Mouse (Mus musculus): ENCODE results near the gene Cyp2d22. TPM values are rescaled to one million over a fixed set of nuclear protein-coding genes. Genes with fewer than 3 reads are reported as not detected.

Gene Cyp2d22
- polyA plus RNA-seq, 1 experiment from 2014 or later = 1.5 TPM

- under 1% methylated on average over 51 of the region's 51 CpGs for WGBS
- Histone ChIP-seq H3K36me3 (ENCODE audit: control insufficient read depth, insufficient read depth, low read length) (peaks cover 10% of the 10 kb centered on the region), H3K4me3 (ENCODE audit: low read depth, low read length) (peak overlapping the region; percentile 53), H3K27me3 (ENCODE audit: control insufficient read depth, insufficient read depth, low read depth, low read length) (no peaks in the 10 kb centered on the region; the same call in 1 of the 2 replicates), H3K27ac (ENCODE audit: low read length) (peak overlapping the region; percentile 87), H3K4me1 (ENCODE audit: control insufficient read depth, insufficient read depth, low read length) (peaks cover 12% of the 10 kb centered on the region), H3K9ac (ENCODE audit: low read depth, low read length) (peak overlapping the region; percentile 72), H3K9me3 (replicated peaks; ENCODE audit: control insufficient read depth, low read length, poor library complexity, severe bottlenecking) (no peaks in the 10 kb centered on the region), H3K4me2 (ENCODE audit: low read length) (peak overlapping the region; percentile 75)
- ATAC-seq = peak; percentile 99
Measured at GRCm38 (mm10) chr15:82345820-82346470, 34.1 kb downstream of the Cyp2d22 start.

DNA sequence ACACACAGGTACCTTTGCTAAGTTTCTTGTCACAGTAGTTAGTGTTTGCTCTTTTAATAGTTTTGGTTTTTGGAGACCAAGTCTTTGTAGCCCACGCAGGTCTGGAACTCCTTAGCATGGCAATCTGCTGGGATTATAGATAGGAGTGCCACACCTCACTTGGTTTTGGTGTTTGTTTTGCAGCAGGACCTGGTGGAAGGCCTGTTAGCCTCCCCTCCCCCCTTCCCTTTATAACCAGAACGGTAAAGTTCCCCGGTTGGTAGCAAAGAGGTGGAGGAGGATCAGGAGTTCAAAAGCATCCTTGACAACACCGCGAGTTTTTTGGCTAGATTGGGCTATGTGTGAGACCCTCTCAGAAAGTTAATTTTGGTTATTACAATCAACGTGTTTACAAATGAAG, 35.1 kb downstream of the Cyp2d22 start:
- H3K27ac ChIP-seq (ENCODE audit: low read length) = no peak overlapping the region
- H3K4me1 ChIP-seq (ENCODE audit: control insufficient read depth, insufficient read depth, low read length) = peaks cover 12% of the 10 kb centered on the region
- H3K36me3 ChIP-seq (ENCODE audit: control insufficient read depth, insufficient read depth, low read length) = peaks cover 10% of the 10 kb centered on the region
- H3K4me2 ChIP-seq (ENCODE audit: low read length) = no peak overlapping the region
- WGBS = 90% methylated on average over 6 of the region's 6 CpGs
- H3K27me3 ChIP-seq (ENCODE audit: control insufficient read depth, insufficient read depth, low read depth, low read length) = peaks cover 7% of the 10 kb centered on the region
- no peak for ATAC-seq
- no peaks in the 10 kb centered on the region for H3K9me3 ChIP-seq (replicated peaks; ENCODE audit: control insufficient read depth, low read length, poor library complexity, severe bottlenecking)
- H3K4me3 ChIP-seq (ENCODE audit: low read depth, low read length) = no peak overlapping the region
- H3K9ac ChIP-seq (ENCODE audit: low read depth, low read length) = no peak overlapping the region

DNA sequence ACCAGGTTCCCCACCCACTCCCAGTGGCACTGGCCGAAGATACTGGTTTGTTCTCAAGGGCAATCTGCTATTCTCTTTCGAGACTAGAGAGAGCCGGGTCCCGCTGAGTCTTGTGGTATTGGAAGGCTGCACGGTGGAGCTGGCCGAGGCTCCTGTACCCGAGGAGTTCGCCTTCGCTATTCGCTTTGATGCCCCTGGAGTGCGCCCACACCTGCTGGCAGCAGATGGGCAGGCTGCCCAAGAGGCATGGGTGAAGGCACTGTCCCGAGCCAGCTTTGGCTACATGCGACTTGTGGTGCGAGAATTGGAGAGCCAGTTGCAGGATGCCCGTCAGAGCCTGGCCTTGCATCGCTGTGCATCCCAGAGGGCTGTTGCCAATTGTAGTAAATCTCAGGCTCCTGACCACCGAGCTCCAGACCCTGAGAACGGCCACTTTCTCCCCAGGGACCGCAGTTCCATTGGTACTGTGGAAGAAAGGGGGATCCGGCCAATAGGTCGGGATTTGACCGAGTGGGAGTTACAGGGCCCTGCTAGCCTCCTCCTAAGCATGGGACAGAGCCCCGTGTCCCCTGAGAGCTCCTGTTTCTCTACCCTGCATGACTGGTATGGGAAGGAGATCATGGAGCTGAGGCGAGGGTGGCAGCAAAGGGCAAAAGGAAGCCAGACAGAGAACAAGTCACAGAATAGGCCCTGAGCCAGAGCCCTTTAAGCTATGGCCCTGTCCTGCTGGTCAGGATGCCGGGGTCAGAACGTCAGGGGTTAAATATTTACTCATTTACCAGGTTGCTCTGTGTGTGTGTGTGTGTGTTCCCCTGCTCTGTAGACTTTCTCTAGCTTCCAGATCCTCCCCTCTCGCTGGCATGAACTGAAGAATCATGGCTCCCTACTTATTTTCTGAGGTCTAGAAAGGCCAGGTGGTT, 36.4 kb downstream of the Cyp2d22 start:
- no peak overlapping the region for H3K27ac ChIP-seq (ENCODE audit: low read length)

DNA sequence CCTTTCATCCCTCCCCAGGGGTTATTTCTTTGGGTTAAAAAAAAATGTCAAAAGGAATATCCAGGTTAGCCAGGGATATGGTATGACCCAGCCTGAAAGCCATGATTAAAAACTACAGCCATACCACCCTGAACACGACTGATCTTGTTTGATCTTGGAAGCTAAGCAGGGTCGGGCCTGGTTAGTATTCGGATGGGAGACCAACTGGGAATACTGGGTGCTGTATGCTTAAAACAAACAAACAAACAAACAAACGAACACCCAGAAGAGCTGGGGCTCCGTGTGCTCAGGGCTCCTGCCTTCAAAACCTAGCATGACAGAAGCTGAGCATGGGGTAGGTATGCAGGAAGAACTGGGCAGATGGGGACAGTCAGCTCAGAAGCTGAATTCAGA, 37.5 kb downstream of the Cyp2d22 start:
- H3K36me3 ChIP-seq (ENCODE audit: control insufficient read depth, insufficient read depth, low read length) = no peaks in the 10 kb centered on the region
- no peak for ATAC-seq
- no peak overlapping the region for H3K4me3 ChIP-seq (ENCODE audit: low read depth, low read length)
- H3K9me3 ChIP-seq (replicated peaks; ENCODE audit: control insufficient read depth, low read length, poor library complexity, severe bottlenecking) = no peaks in the 10 kb centered on the region
- H3K27ac ChIP-seq (ENCODE audit: low read length) = no peak overlapping the region
- peaks cover 20% of the 10 kb centered on the region for H3K4me1 ChIP-seq (ENCODE audit: control insufficient read depth, insufficient read depth, low read length)
- H3K4me2 ChIP-seq (ENCODE audit: low read length) = no peak overlapping the region
- H3K27me3 ChIP-seq (ENCODE audit: control insufficient read depth, insufficient read depth, low read depth, low read length) = peaks cover 7% of the 10 kb centered on the region
- no peak overlapping the region for H3K9ac ChIP-seq (ENCODE audit: low read depth, low read length)
- WGBS = 76% methylated on average over 5 of the region's 5 CpGs

More for the DNA sequence above, 36.4 kb downstream of the Cyp2d22 start:
- 92% methylated on average over 27 of the region's 27 CpGs for WGBS
- Histone ChIP-seq H3K9ac (ENCODE audit: low read depth, low read length) (no peak overlapping the region), H3K36me3 (ENCODE audit: control insufficient read depth, insufficient read depth, low read length) (peaks cover 7% of the 10 kb centered on the region), H3K4me1 (ENCODE audit: control insufficient read depth, insufficient read depth, low read length) (peaks cover 12% of the 10 kb centered on the region), H3K9me3 (replicated peaks; ENCODE audit: control insufficient read depth, low read length, poor library complexity, severe bottlenecking) (no peaks in the 10 kb centered on the region), H3K27me3 (ENCODE audit: control insufficient read depth, insufficient read depth, low read depth, low read length) (peaks cover 7% of the 10 kb centered on the region), H3K4me2 (ENCODE audit: low read length) (no peak overlapping the region), H3K4me3 (ENCODE audit: low read depth, low read length) (no peak overlapping the region)
- ATAC-seq = no peak

GRCm38 (mm10) chr15:82341675-82342542, 38.2 kb downstream of the Cyp2d22 start:
- ATAC-seq = no peak
- Histone ChIP-seq H3K4me2 (ENCODE audit: low read length) (no peak overlapping the region), H3K4me3 (ENCODE audit: low read depth, low read length) (no peak overlapping the region), H3K9ac (ENCODE audit: low read depth, low read length) (no peak overlapping the region), H3K4me1 (ENCODE audit: control insufficient read depth, insufficient read depth, low read length) (peaks cover 16% of the 10 kb centered on the region), H3K36me3 (ENCODE audit: control insufficient read depth, insufficient read depth, low read length) (no peaks in the 10 kb centered on the region), H3K27me3 (ENCODE audit: control insufficient read depth, insufficient read depth, low read depth, low read length) (peaks cover 7% of the 10 kb centered on the region), H3K9me3 (replicated peaks; ENCODE audit: control insufficient read depth, low read length, poor library complexity, severe bottlenecking) (no peaks in the 10 kb centered on the region), H3K27ac (ENCODE audit: low read length) (no peak overlapping the region)
- 72% methylated on average over 15 of the region's 15 CpGs for WGBS

- Histone ChIP-seq H3K4me3 (ENCODE audit: low read depth, low read length) (peak overlapping the region; percentile 29), H3K27me3 (ENCODE audit: control insufficient read depth, insufficient read depth, low read depth, low read length) (peaks cover 7% of the 10 kb centered on the region), H3K27ac (ENCODE audit: low read length) (no peak overlapping the region), H3K4me2 (ENCODE audit: low read length) (peak overlapping the region; percentile 50), H3K4me1 (ENCODE audit: control insufficient read depth, insufficient read depth, low read length) (peaks cover 12% of the 10 kb centered on the region), H3K36me3 (ENCODE audit: control insufficient read depth, insufficient read depth, low read length) (no peaks in the 10 kb centered on the region), H3K9me3 (replicated peaks; ENCODE audit: control insufficient read depth, low read length, poor library complexity, severe bottlenecking) (no peaks in the 10 kb centered on the region), H3K9ac (ENCODE audit: low read depth, low read length) (peak overlapping the region; percentile 56)
- 5% methylated on average over 39 of the region's 40 CpGs for WGBS
- no peak for ATAC-seq
Measured at GRCm38 (mm10) chr15:82341036-82341501, 39.0 kb downstream of the Cyp2d22 start.

DNA sequence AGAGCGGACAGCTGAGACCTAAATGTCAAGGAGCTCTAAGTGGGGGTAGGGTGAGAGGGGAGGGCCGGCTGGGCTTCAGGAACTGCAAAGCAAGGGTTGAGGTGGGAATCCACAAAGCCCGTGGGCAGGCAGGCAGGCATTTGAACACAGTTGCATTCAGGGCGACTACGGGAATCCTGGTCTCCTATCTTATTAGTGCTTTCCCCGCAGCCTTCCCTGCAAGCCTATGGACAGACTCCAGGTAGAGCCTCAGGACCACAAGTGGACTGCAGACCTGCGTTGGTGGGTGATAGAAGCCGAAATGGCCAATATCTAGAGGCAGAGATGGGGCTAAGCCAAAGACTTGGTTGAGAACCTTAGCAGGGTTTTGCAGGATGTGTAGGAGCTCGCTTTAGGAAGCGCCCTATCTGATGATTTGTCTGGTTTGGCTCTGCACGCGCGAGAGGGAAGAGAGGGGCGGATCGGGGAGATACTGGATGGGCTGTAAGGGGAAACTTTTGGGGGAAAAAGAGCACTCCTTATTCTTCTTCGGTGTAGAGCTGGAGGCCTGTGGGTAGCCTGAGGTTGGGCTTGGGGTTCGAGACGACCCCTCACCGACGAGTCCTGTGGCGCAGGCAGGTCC, 39.5 kb downstream of the Cyp2d22 start:
- Histone ChIP-seq H3K4me2 (ENCODE audit: low read length) (peak overlapping the region; percentile 50), H3K4me3 (ENCODE audit: low read depth, low read length) (no peak overlapping the region; the same call in 1 of the 2 replicates), H3K4me1 (ENCODE audit: control insufficient read depth, insufficient read depth, low read length) (peaks cover 12% of the 10 kb centered on the region), H3K27me3 (ENCODE audit: control insufficient read depth, insufficient read depth, low read depth, low read length) (peaks cover 7% of the 10 kb centered on the region), H3K27ac (ENCODE audit: low read length) (no peak overlapping the region), H3K9me3 (replicated peaks; ENCODE audit: control insufficient read depth, low read length, poor library complexity, severe bottlenecking) (no peaks in the 10 kb centered on the region), H3K9ac (ENCODE audit: low read depth, low read length) (peak overlapping the region; percentile 56; the same call in 1 of the 2 replicates), H3K36me3 (ENCODE audit: control insufficient read depth, insufficient read depth, low read length) (no peaks in the 10 kb centered on the region)
- 44% methylated on average over 21 of the region's 21 CpGs for WGBS
- ATAC-seq = no peak

DNA sequence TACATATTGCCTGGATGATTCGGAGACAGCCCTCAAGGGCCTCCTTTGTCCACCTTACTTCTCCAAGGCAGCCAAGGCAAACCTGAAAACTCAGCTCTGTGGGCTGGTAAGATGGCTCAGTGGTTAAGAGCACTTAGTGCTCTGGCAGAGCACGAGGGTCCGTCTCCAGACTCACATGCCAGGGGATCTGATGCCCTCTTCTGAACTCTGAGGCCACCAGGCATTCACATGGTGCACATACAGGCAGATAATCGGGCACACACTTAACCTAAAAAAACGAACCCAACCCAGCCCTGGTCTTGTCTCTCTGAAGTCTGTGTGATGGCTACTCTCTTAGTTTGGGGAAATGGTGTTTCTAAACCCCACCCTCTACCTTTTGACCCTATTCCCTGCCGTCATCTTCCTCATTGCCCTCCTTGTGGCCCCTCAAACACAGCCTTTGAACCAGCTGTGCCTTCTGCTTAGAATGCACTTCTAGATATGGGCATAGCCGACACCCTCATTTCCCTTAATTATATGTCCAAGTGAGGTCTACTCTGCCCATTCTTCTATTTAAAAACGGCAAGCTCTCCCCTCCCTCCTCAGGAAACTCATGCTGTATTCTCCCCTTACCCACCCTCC, 40.3 kb downstream of the Cyp2d22 start:
- no peaks in the 10 kb centered on the region for H3K36me3 ChIP-seq (ENCODE audit: control insufficient read depth, insufficient read depth, low read length)
- H3K27me3 ChIP-seq (ENCODE audit: control insufficient read depth, insufficient read depth, low read depth, low read length) = peaks cover 7% of the 10 kb centered on the region
- no peak for ATAC-seq
- H3K27ac ChIP-seq (ENCODE audit: low read length) = no peak overlapping the region
- WGBS = 74% methylated on average over 8 of the region's 8 CpGs
- H3K9ac ChIP-seq (ENCODE audit: low read depth, low read length) = no peak overlapping the region
- H3K9me3 ChIP-seq (replicated peaks; ENCODE audit: control insufficient read depth, low read length, poor library complexity, severe bottlenecking) = no peaks in the 10 kb centered on the region
- no peak overlapping the region for H3K4me2 ChIP-seq (ENCODE audit: low read length)
- peaks cover 12% of the 10 kb centered on the region for H3K4me1 ChIP-seq (ENCODE audit: control insufficient read depth, insufficient read depth, low read length)
- H3K4me3 ChIP-seq (ENCODE audit: low read depth, low read length) = no peak overlapping the region
